Mouse (Mus musculus): ENCODE measurements around the gene Pkdrej. TPM values are rescaled to one million over a fixed set of nuclear protein-coding genes. Genes with fewer than 3 reads are reported as not detected.
"Not testable (repeated sequence)": the region's sequence is repeated elsewhere in the genome, so short reads cannot be mapped to it uniquely, and the experiment has no call there.

The Pkdrej gene
- 0.21 and 0.25 TPM in 2 replicates for polyA plus RNA-seq (2012; rRNA removed)

- Histone ChIP-seq H3K4me1 (ENCODE audit: control insufficient read depth, insufficient read depth, low read length) (peaks cover 3% of the 10 kb centered on the region; the same call in 1 of the 2 replicates), H3K27me3 (ENCODE audit: control insufficient read depth, insufficient read depth, low read length) (no peaks in the 10 kb centered on the region), H3K4me3 (replicated peaks; ENCODE audit: insufficient read depth, low read depth, low read length) (peak within 1 kb of the TSS; percentile 56), H3K27ac (ENCODE audit: insufficient read depth, low read length) (no peak within 1 kb of the TSS)
- no peak for TF ChIP-seq POLR2A (IDR thresholded peaks at IDR 0.05; ENCODE audit: borderline replicate concordance, insufficient read depth, low read length)
- no peak for TF ChIP-seq CTCF (IDR thresholded peaks at IDR 0.05; ENCODE audit: borderline replicate concordance, insufficient read depth, low read depth, low read length)
- 2% methylated on average over 65 of the region's 65 CpGs for WGBS
- peak; percentile 61 to 71 for DNase-seq
Observed at GRCm38 (mm10) chr15:85821203-85822010, at the start of gene Pkdrej. Pkdrej (minus strand) TSS chr15:85821734.

- peak; percentile 76 to 77 for DNase-seq
- no peak for TF ChIP-seq POLR2A (IDR thresholded peaks at IDR 0.05; ENCODE audit: borderline replicate concordance, insufficient read depth, low read length)
- peak; percentile 99 for TF ChIP-seq CTCF (IDR thresholded peaks at IDR 0.05; ENCODE audit: borderline replicate concordance, insufficient read depth, low read depth, low read length)
- WGBS, result 29% methylated on average over 6 of the region's 6 CpGs
- H3K27ac ChIP-seq (ENCODE audit: insufficient read depth, low read length), result no peak overlapping the region
- no peak overlapping the region for H3K4me3 ChIP-seq (replicated peaks; ENCODE audit: insufficient read depth, low read depth, low read length)
- H3K27me3 ChIP-seq (ENCODE audit: control insufficient read depth, insufficient read depth, low read length), result no peaks in the 10 kb centered on the region
- no peaks in the 10 kb centered on the region for H3K4me1 ChIP-seq (ENCODE audit: control insufficient read depth, insufficient read depth, low read length)
Observed at GRCm38 (mm10) chr15:85867696-85868095, 46.2 kb upstream of the Pkdrej start.

- WGBS, result 91% methylated on average over 7 of the region's 7 CpGs
- not testable (repeated sequence) for H3K4me1 ChIP-seq (ENCODE audit: control insufficient read depth, insufficient read depth, low read length); H3K27ac ChIP-seq (ENCODE audit: insufficient read depth, low read length); H3K4me3 ChIP-seq (replicated peaks; ENCODE audit: insufficient read depth, low read depth, low read length); DNase-seq; H3K27me3 ChIP-seq (ENCODE audit: control insufficient read depth, insufficient read depth, low read length)
Observed at GRCm38 (mm10) chr15:85865913-85866312, 44.4 kb upstream of the Pkdrej start.

- Histone ChIP-seq H3K27ac (ENCODE audit: insufficient read depth, low read length) (peak within 1 kb of the TSS; percentile 83), H3K27me3 (ENCODE audit: control insufficient read depth, insufficient read depth, low read length) (no peaks in the 10 kb centered on the region), H3K4me3 (replicated peaks; ENCODE audit: insufficient read depth, low read depth, low read length) (peak within 1 kb of the TSS; percentile 89), H3K4me1 (ENCODE audit: control insufficient read depth, insufficient read depth, low read length) (no peaks in the 10 kb centered on the region)
- WGBS, result under 1% methylated on average over 42 of the region's 42 CpGs
- TF ChIP-seq CTCF (IDR thresholded peaks at IDR 0.05; ENCODE audit: borderline replicate concordance, insufficient read depth, low read depth, low read length), result no peak
- TF ChIP-seq POLR2A (IDR thresholded peaks at IDR 0.05; ENCODE audit: borderline replicate concordance, insufficient read depth, low read length), result peak; percentile 88; the same call in 1 of the 2 replicates
- DNase-seq, result peak; percentile 95 to 96
Observed at GRCm38 (mm10) chr15:85859490-85860031, 38.0 kb upstream of the Pkdrej start, which contains the start of gene Gtse1. Gtse1 (plus strand) TSS chr15:85859745.

- no peaks in the 10 kb centered on the region for H3K4me1 ChIP-seq (ENCODE audit: control insufficient read depth, insufficient read depth, low read length)
- H3K27me3 ChIP-seq (ENCODE audit: control insufficient read depth, insufficient read depth, low read length), result no peaks in the 10 kb centered on the region
- no peak for DNase-seq
- peak overlapping the region; percentile 83 for H3K27ac ChIP-seq (ENCODE audit: insufficient read depth, low read length)
- 2% methylated on average over 15 of the region's 15 CpGs for WGBS
- peak overlapping the region; percentile 89 for H3K4me3 ChIP-seq (replicated peaks; ENCODE audit: insufficient read depth, low read depth, low read length)
- no peak for TF ChIP-seq CTCF (IDR thresholded peaks at IDR 0.05; ENCODE audit: borderline replicate concordance, insufficient read depth, low read depth, low read length)
- no peak for TF ChIP-seq POLR2A (IDR thresholded peaks at IDR 0.05; ENCODE audit: borderline replicate concordance, insufficient read depth, low read length)
Observed at GRCm38 (mm10) chr15:85858980-85859489, 37.5 kb upstream of the Pkdrej start.

- H3K4me1 ChIP-seq (ENCODE audit: control insufficient read depth, insufficient read depth, low read length), result peaks cover 7% of the 10 kb centered on the region
- H3K4me3 ChIP-seq (replicated peaks; ENCODE audit: insufficient read depth, low read depth, low read length), result no peak overlapping the region
- H3K27me3 ChIP-seq (ENCODE audit: control insufficient read depth, insufficient read depth, low read length), result no peaks in the 10 kb centered on the region
- no peak for TF ChIP-seq POLR2A (IDR thresholded peaks at IDR 0.05; ENCODE audit: borderline replicate concordance, insufficient read depth, low read length)
- DNase-seq, result peak; percentile 45 to 46
- no peak overlapping the region for H3K27ac ChIP-seq (ENCODE audit: insufficient read depth, low read length)
- 39% methylated on average over 12 of the region's 12 CpGs for WGBS
Observed at GRCm38 (mm10) chr15:85851656-85852392, 30.3 kb upstream of the Pkdrej start.

- DNase-seq, result peak; percentile 59 to 79
- Histone ChIP-seq H3K27ac (ENCODE audit: insufficient read depth, low read length) (no peak overlapping the region), H3K4me1 (ENCODE audit: control insufficient read depth, insufficient read depth, low read length) (peaks cover 15% of the 10 kb centered on the region), H3K27me3 (ENCODE audit: control insufficient read depth, insufficient read depth, low read length) (no peaks in the 10 kb centered on the region), H3K4me3 (replicated peaks; ENCODE audit: insufficient read depth, low read depth, low read length) (no peak overlapping the region)
- no peak for TF ChIP-seq POLR2A (IDR thresholded peaks at IDR 0.05; ENCODE audit: borderline replicate concordance, insufficient read depth, low read length)
- no peak for TF ChIP-seq CTCF (IDR thresholded peaks at IDR 0.05; ENCODE audit: borderline replicate concordance, insufficient read depth, low read depth, low read length)
Observed at GRCm38 (mm10) chr15:85845071-85845470, 23.5 kb upstream of the Pkdrej start.
